Mouse (Mus musculus): ENCODE measurements around the gene Lipa. TPM values are rescaled to one million over a fixed set of nuclear protein-coding genes. Genes with fewer than 3 reads are reported as not detected.
A peak's percentile ranks its signal among the peaks of the same experiment; 100 is the strongest.

Lipa gene
- total RNA-seq, 2 experiments from 2014 or later = 15.1 to 16.0 TPM

- intact Hi-C loops (cut with DNase I) = no loop called here
- no peak for DNase-seq
Measured at GRCm38 (mm10) chr19:34524646-34525045, 2.6 kb downstream of the Lipa start.

- intact Hi-C loops (cut with DNase I) = no loop called here
- no peak for DNase-seq
Measured at GRCm38 (mm10) chr19:34523106-34523725, 4.1 kb downstream of the Lipa start.

- no peak for DNase-seq
- intact Hi-C loops (cut with DNase I) = no loop called here
Measured at GRCm38 (mm10) chr19:34521978-34522377, 5.3 kb downstream of the Lipa start.

GRCm38 (mm10) chr19:34521361-34521760, 5.9 kb downstream of the Lipa start:
- DNase-seq = no peak

GRCm38 (mm10) chr19:34520051-34520450, 7.2 kb downstream of the Lipa start:
- no peak for DNase-seq
- intact Hi-C loops (cut with DNase I) = no loop called here

More at GRCm38 (mm10) chr19:34521361-34521760, 5.9 kb downstream of the Lipa start:
- intact Hi-C loops (cut with DNase I) = no loop called here

GRCm38 (mm10) chr19:34519646-34520045, 7.6 kb downstream of the Lipa start:
- DNase-seq = no peak
- intact Hi-C loops (cut with DNase I) = no loop called here

GRCm38 (mm10) chr19:34518786-34519185, 8.5 kb downstream of the Lipa start:
- intact Hi-C loops (cut with DNase I) = no loop called here
- DNase-seq = no peak

- intact Hi-C loops (cut with DNase I) = no loop called here
Measured at GRCm38 (mm10) chr19:34517812-34518594, 9.3 kb downstream of the Lipa start.

GRCm38 (mm10) chr19:34517197-34517596, 10.1 kb downstream of the Lipa start:
- intact Hi-C loops (cut with DNase I) = no loop called here
- DNase-seq = no peak

More at GRCm38 (mm10) chr19:34517812-34518594, 9.3 kb downstream of the Lipa start:
- no peak for DNase-seq

GRCm38 (mm10) chr19:34516346-34516745, 10.9 kb downstream of the Lipa start:
- intact Hi-C loops (cut with DNase I) = no loop called here
- no peak for DNase-seq

- intact Hi-C loops (cut with DNase I) = no loop called here
Measured at GRCm38 (mm10) chr19:34515681-34516080, 11.6 kb downstream of the Lipa start.

GRCm38 (mm10) chr19:34511528-34511927, 15.7 kb downstream of the Lipa start:
- intact Hi-C loops (cut with DNase I) = no loop called here
- no peak for DNase-seq

More at GRCm38 (mm10) chr19:34515681-34516080, 11.6 kb downstream of the Lipa start:
- DNase-seq = no peak

- intact Hi-C loops (cut with DNase I) = no loop called here
- no peak for DNase-seq
Measured at GRCm38 (mm10) chr19:34510717-34511116, 16.6 kb downstream of the Lipa start.

- DNase-seq = no peak
- intact Hi-C loops (cut with DNase I) = no loop called here
Measured at GRCm38 (mm10) chr19:34505161-34505721, 22.0 kb downstream of the Lipa start.

- peak; percentile 45 for DNase-seq
- intact Hi-C loops (cut with DNase I) = no loop called here
Measured at GRCm38 (mm10) chr19:34500763-34501162, 26.5 kb downstream of the Lipa start.

GRCm38 (mm10) chr19:34496353-34496752, 30.9 kb downstream of the Lipa start:
- intact Hi-C loops (cut with DNase I) = no loop called here
- DNase-seq = no peak

- no peak for DNase-seq
- intact Hi-C loops (cut with DNase I) = no loop called here
Measured at GRCm38 (mm10) chr19:34493859-34494258, 33.4 kb downstream of the Lipa start.

- intact Hi-C loops (cut with DNase I) = no loop called here
- DNase-seq = peak; percentile 31
Measured at GRCm38 (mm10) chr19:34483547-34483946, 43.7 kb downstream of the Lipa start.

GRCm38 (mm10) chr19:34474991-34475971, 52.0 kb downstream of the Lipa start, which contains the start of gene Ch25h:
TSS of gene Ch25h (minus strand) at chr19:34475164.
- intact Hi-C loops (cut with DNase I) = no loop called here
- peak; percentile 24 for DNase-seq

GRCm38 (mm10) chr19:34474228-34474990, 52.9 kb downstream of the Lipa start:
- intact Hi-C loops (cut with DNase I) = no loop called here
- no peak for DNase-seq

Data from left cerebral cortex, postnatal 4 days (tissue).